Mouse (Mus musculus) kidney, postnatal 0 days (tissue): ENCODE results near the gene Selenoi. TPM values are rescaled to one million over a fixed set of nuclear protein-coding genes. Genes with fewer than 3 reads are reported as not detected.

Experiments
- ATAC-seq: fragments of 200-750 bp; cut with Nextera tagmentation; replicated peaks from 2 replicates; pipeline ENCODE4 v1.8.0; 2017; ENCODE audit warnings: low read depth, moderate number of reproducible peaks, moderate TSS enrichment, moderate library complexity; ENCODE audit not compliant: low FRiP score
- DNase-seq: peaks from one replicate; pipeline ENCODE4 v3.0.0-alpha.2; 2016; ENCODE audit warnings: low spot score
- H3K27ac ChIP-seq: fragments of 300-500 bp; sonication (generic); 2 replicates; pipeline ENCODE4 v1.5.1; 2014; ENCODE audit warnings: mild to moderate bottlenecking
- H3K27me3 ChIP-seq: fragments of 300-500 bp; sonication (generic); 2 replicates; pipeline ENCODE4 v1.6.1; 2014; ENCODE audit warnings: low read length, mixed read lengths; ENCODE audit not compliant: insufficient read depth
- H3K36me3 ChIP-seq: fragments of 300-500 bp; sonication (generic); 2 replicates; pipeline ENCODE4 v1.6.1; 2014; ENCODE audit warnings: low read length, mixed read lengths; ENCODE audit not compliant: insufficient read depth
- H3K4me1 ChIP-seq: fragments of 300-500 bp; sonication (generic); replicated peaks from 2 replicates; pipeline ENCODE4 v1.6.1; 2014; ENCODE audit warnings: antibody characterized with exemption, low read length, mixed read lengths; ENCODE audit not compliant: insufficient read depth
- H3K4me2 ChIP-seq: fragments of 300-500 bp; sonication (generic); 2 replicates; pipeline ENCODE4 v1.6.1; 2014; ENCODE audit warnings: mild to moderate bottlenecking, low read length, moderate library complexity, mixed read lengths
- H3K4me3 ChIP-seq: fragments of 300-500 bp; sonication (generic); replicated peaks from 2 replicates; pipeline ENCODE4 v1.5.1; 2014; ENCODE audit warnings: low read depth, low read length
- H3K9ac ChIP-seq: fragments of 300-500 bp; sonication (generic); 2 replicates; pipeline ENCODE4 v1.6.1; 2014; ENCODE audit warnings: low read depth, low read length
- H3K9me3 ChIP-seq: fragments of 300-500 bp; sonication (generic); replicated peaks from 2 replicates; pipeline ENCODE4 v1.6.1; 2016; ENCODE audit warnings: low read length, inconsistent platforms, mixed read lengths
- CTCF ChIP-seq: IDR thresholded peaks from 2 replicates; pipeline ENCODE4 v1.5.1; 2016; ENCODE audit warnings: antibody characterized with exemption, low read depth, mild to moderate bottlenecking, moderate library complexity
- WGBS: fragments of 180-500 bp; shearing (Covaris S2); extraction: QIAGEN DNeasy Blood & Tissue Kit; methylation state at CpG from one replicate; pipeline ENCODE4 v1.1.7; 2014; 5-methylcytosine and 5-hydroxymethylcytosine counted together
- polyA plus RNA-seq: library from polyadenylated mRNA; unstranded; fragments of >200 nt; fragmentation: Nextera tagmentation; extraction: Ambion mirVana; gene quantifications from 2 replicates; pipeline ENCODE4 v1.2.1, GENCODE M21; 2015

Selenoi gene
- 9.2 and 9.7 TPM in 2 replicates for polyA plus RNA-seq

DNA sequence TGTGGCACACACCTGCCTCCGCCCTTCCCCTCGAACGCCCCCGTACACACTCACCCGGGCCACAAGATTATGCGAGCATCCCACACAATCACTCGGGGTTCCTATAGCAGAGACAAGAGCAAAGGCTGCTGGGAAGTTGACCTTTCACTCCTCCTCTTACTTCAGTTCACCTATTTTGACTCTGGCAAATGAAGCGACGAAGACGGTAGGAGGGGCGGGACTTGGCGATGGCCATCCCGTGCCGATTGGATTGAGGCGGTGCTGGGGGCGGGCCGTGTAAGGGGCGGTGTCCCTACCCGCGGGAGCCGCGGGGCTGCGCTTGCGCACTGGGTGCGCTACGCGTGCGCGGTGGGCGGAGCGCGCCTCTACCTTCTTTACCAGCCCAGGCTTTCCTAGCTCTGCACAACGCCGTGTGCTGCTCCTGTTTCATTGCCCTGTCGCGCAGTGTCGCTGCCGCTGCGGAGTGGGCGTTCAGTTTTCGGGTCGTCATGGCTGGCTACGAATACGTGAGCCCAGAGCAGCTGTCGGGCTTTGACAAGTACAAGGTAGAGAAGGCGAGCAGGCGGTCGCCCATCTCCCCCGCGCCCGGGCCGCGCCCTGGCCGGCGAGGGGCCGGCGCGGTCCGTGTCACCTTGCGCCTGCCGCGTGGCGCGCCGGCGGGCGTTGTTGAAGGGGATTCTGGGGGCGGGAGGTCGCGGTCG is at the start of gene Selenoi:
TSS of gene Selenoi (plus strand) at position 311 of the 701 bp plus-strand sequence.
- Histone ChIP-seq H3K4me1 (peaks cover 11% of the 10 kb centered on the region; the same call in 1 of the 2 replicates), H3K36me3 (no peaks in the 10 kb centered on the region), H3K4me2 (peak within 1 kb of the TSS; percentile 89), H3K27ac (peak within 1 kb of the TSS; percentile 82), H3K9ac (peak within 1 kb of the TSS; percentile 72), H3K4me3 (peak within 1 kb of the TSS; percentile 69), H3K27me3 (no peaks in the 10 kb centered on the region), H3K9me3 (no peaks in the 10 kb centered on the region)
- TF ChIP-seq CTCF = no peak
- 1% methylated on average over 71 of the region's 71 CpGs for WGBS
- ATAC-seq (peak; percentile 100), DNase-seq (peak; percentile 98)

DNA sequence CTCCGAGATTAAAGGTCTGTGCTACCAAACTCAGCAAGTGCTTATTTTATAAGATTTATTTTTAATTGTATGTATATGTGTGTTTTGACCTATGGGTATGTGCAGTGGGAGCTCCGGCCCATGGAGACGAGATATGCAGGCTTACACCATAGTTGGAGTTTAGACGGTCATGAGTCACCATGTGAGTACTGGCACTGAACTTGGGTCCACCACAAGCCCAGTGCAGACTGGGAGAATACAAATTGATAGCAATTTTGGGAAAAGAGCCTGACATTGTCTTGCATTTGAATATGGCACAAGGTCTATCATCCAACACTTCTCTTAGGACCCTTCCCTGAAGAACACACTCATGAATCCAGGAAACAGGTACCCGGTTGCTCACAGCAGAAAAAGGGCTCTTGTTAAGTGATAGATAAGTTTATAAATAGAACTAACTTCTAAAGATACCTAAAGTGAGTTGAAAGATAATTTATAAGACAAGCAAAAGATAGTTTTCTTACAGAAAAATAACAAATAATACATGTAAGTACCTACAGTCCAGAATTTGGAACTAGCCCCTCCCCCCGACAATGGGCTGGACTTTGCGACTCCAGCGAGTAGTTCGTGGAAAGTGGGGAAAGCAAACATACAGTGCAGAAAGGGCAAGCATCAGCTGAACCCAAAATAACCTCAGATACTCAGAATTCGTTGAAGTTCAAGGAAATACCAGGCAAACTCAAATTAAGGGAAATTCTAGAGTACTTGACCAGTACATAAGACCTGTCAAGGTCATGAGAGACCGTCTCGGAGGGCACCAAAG is 44.5 kb upstream of the Selenoi start:
- Histone ChIP-seq H3K9ac (no peak overlapping the region), H3K4me2 (no peak overlapping the region), H3K36me3 (peaks cover 27% of the 10 kb centered on the region; the same call in 1 of the 2 replicates), H3K9me3 (no peaks in the 10 kb centered on the region), H3K27ac (no peak overlapping the region), H3K4me3 (no peak overlapping the region), H3K4me1 (no peaks in the 10 kb centered on the region), H3K27me3 (no peaks in the 10 kb centered on the region)
- WGBS = 90% methylated on average over 12 of the region's 12 CpGs
- DNase-seq = no peak
- TF ChIP-seq CTCF = no peak
- no peak for ATAC-seq

DNA sequence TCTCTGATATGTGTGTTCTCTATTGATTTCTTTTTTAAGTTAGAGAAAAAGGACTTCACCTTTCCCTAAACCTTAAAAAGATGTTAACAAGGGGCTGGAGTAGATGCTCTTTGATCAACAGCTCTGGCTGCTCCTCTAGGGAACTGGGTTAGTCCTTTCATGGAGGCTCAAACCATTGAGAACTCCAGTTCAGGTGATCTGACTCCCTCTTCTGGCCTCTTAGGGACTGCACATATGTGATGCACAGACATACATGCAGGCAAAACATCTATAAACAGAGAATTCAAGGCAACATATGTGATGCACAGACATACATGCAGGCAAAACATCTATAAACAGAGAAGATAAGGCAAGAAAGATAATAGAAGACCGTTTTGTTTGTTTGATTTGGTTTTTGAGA is 39.9 kb upstream of the Selenoi start:
- Histone ChIP-seq H3K27me3 (no peaks in the 10 kb centered on the region), H3K27ac (no peak overlapping the region), H3K4me2 (no peak overlapping the region), H3K9ac (no peak overlapping the region), H3K36me3 (peaks cover 5% of the 10 kb centered on the region; the same call in 1 of the 2 replicates), H3K4me1 (no peaks in the 10 kb centered on the region), H3K9me3 (no peaks in the 10 kb centered on the region), H3K4me3 (no peak overlapping the region)
- DNase-seq = no peak
- peak; percentile 52 for TF ChIP-seq CTCF
- 82% methylated on average over 1 of the region's 1 CpGs for WGBS
- no peak for ATAC-seq

DNA sequence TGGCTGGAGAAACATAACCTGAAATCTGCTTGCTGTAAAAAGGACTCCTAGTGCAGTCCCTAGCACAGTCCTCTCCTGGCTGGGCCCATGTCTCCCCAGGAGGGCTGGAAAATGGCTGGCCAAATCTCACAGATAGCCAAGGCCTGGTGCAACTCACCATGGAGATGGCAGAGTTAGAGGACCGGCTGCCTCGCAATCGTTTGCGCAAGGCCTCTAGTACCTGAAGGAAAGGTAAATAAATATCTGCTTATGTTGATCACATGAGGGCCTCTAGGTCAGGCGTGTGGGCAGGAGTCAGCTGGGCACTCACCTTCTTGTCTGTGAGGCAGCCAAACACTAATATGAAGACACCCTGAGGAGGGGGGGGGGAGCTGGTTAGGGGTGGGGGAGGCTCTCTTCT is 37.0 kb upstream of the Selenoi start:
- WGBS = 91% methylated on average over 5 of the region's 5 CpGs

DNA sequence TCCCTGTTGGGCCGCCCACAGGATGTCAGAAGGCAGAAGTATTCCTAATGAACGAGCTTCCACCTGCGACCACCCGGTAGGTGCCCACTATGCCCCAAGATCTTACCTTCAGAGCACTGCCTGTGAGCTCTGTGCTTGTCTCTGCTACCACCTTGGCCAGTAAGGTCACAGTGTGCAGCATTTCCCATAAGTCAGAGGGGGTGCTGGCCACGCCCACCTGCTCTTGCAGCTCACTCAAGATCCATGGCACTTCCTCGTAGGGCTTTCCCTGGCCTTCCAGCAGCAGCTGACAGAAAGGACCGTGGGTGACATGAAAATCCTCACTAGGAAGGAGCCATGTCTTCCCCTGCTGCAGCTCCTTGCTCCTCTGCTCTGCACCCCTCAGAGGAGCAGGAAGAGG is 34.1 kb upstream of the Selenoi start:
- no peaks in the 10 kb centered on the region for H3K9me3 ChIP-seq
- no peaks in the 10 kb centered on the region for H3K36me3 ChIP-seq
- no peaks in the 10 kb centered on the region for H3K4me1 ChIP-seq
- ATAC-seq (no peak; the same call in 1 of the 2 replicates), DNase-seq (no peak)
- H3K4me3 ChIP-seq = no peak overlapping the region
- H3K9ac ChIP-seq = no peak overlapping the region
- H3K27ac ChIP-seq = no peak overlapping the region
- H3K27me3 ChIP-seq = no peaks in the 10 kb centered on the region
- TF ChIP-seq CTCF = no peak
- no peak overlapping the region for H3K4me2 ChIP-seq
- WGBS = 69% methylated on average over 7 of the region's 7 CpGs

More for the DNA sequence above, 37.0 kb upstream of the Selenoi start:
- no peaks in the 10 kb centered on the region for H3K36me3 ChIP-seq
- TF ChIP-seq CTCF = no peak
- H3K9ac ChIP-seq = no peak overlapping the region
- DNase-seq (no peak), ATAC-seq (no peak)
- H3K27ac ChIP-seq = no peak overlapping the region
- no peaks in the 10 kb centered on the region for H3K27me3 ChIP-seq
- no peaks in the 10 kb centered on the region for H3K9me3 ChIP-seq
- H3K4me2 ChIP-seq = no peak overlapping the region
- H3K4me1 ChIP-seq = no peaks in the 10 kb centered on the region
- H3K4me3 ChIP-seq = no peak overlapping the region

DNA sequence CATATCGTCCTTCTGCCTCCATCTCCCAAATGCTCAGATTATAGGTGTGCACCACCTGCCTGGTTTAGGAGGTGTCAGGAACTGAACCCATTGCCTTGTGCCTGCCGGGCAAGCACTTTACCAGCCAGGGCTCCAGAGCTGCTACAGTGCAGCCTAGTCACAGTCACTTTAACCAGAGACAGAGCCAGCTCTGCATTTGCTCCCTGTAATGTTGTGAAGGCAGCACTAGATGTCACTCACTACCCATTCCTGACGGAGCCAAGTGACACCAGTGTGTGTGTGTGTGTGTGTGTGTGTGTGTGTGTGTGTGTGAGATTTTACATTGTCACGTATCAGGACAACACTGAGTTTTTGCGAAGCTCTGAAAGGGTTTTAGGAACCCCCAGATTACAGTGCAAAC is 30.9 kb upstream of the Selenoi start:
- Histone ChIP-seq H3K4me2 (no peak overlapping the region), H3K27ac (no peak overlapping the region), H3K36me3 (no peaks in the 10 kb centered on the region), H3K9ac (no peak overlapping the region), H3K9me3 (no peaks in the 10 kb centered on the region), H3K4me3 (no peak overlapping the region), H3K4me1 (no peaks in the 10 kb centered on the region), H3K27me3 (no peaks in the 10 kb centered on the region)
- ATAC-seq (peak; percentile 22; the same call in 1 of the 2 replicates), DNase-seq (peak; percentile 72)
- TF ChIP-seq CTCF = peak; percentile 77
- WGBS = 49% methylated on average over 5 of the region's 5 CpGs
